Mouse (Mus musculus) heart, embryonic 10.5 days (tissue): ENCODE results near the gene F13b. TPM values are rescaled to one million over a fixed set of nuclear protein-coding genes. Genes with fewer than 3 reads are reported as not detected.
A peak's percentile ranks its signal among the peaks of the same experiment; 100 is the strongest.

Experiments used
- DNase-seq: peaks from one replicate; pipeline ENCODE4 v3.0.0-alpha.2; 2017; ENCODE audit warnings: low spot score
- H3K27ac ChIP-seq: fragments of 300-500 bp; sonication (generic); 2 replicates; pipeline ENCODE4 v1.5.1; 2016; ENCODE audit warnings: mild to moderate bottlenecking
- H3K27me3 ChIP-seq: fragments of 300-500 bp; sonication (generic); 2 replicates; pipeline ENCODE4 v1.6.1; 2016; ENCODE audit warnings: mild to moderate bottlenecking; ENCODE audit not compliant: poor library complexity, insufficient read depth, severe bottlenecking
- H3K36me3 ChIP-seq: fragments of 300-500 bp; sonication (generic); 2 replicates; pipeline ENCODE4 v1.6.1; 2016; ENCODE audit warnings: mild to moderate bottlenecking, moderate library complexity
- H3K4me1 ChIP-seq: fragments of 300-500 bp; sonication (generic); 2 replicates; pipeline ENCODE4 v1.6.1; 2016; ENCODE audit warnings: mild to moderate bottlenecking
- H3K4me3 ChIP-seq: fragments of 300-500 bp; sonication (generic); 2 replicates; pipeline ENCODE4 v1.5.1; 2016; ENCODE audit warnings: mild to moderate bottlenecking, moderate library complexity
- H3K9me3 ChIP-seq: fragments of 300-500 bp; sonication (generic); 2 replicates; pipeline ENCODE4 v1.6.1; 2016; ENCODE audit warnings: mild to moderate bottlenecking, moderate library complexity
- WGBS: fragments of 180-500 bp; shearing (Covaris S2); methylation state at CpG from one replicate; pipeline ENCODE4 v1.1.7; 2016; 5-methylcytosine and 5-hydroxymethylcytosine counted together
- polyA plus RNA-seq: library from polyadenylated mRNA; unstranded; fragments of >200 nt; fragmentation: Nextera tagmentation; extraction: Ambion mirVana; gene quantifications from 2 replicates; pipeline ENCODE4 v1.2.1, GENCODE M21; 2016

Gene F13b
- not detected in 2 replicates for polyA plus RNA-seq

DNA sequence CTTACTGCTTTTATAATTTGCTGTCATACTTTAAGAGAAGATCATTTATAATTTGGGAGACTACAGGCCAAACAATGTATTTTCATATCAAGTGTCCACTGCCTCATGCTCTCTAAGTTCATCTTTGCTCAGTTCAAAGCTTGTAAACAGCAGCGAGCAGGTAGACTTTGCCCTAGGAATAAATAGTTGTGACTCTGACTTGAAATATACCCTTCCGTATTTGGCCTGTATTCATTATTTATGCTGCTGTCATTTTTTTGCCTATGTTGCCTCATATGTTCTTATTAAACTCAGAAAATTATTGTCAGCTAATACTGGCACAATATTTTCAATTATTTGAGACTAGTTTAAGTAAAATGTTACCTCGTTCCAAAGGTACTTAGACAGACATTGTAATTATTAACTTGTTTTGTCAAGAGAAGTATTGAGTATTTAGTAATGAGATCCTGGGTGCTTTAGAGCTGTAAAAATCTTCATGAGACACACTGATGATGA, at the start of gene F13b:
F13b (plus strand) TSS at position 445 of the 495 bp plus-strand sequence.
- no peaks in the 10 kb centered on the region for H3K27me3 ChIP-seq
- H3K4me3 ChIP-seq: no peak within 1 kb of the TSS
- no peaks in the 10 kb centered on the region for H3K36me3 ChIP-seq
- no peak within 1 kb of the TSS for H3K27ac ChIP-seq
- no peaks in the 10 kb centered on the region for H3K4me1 ChIP-seq
- H3K9me3 ChIP-seq: no peaks in the 10 kb centered on the region
- WGBS: 89% methylated on average over 3 of the region's 3 CpGs
- no peak for DNase-seq

DNA sequence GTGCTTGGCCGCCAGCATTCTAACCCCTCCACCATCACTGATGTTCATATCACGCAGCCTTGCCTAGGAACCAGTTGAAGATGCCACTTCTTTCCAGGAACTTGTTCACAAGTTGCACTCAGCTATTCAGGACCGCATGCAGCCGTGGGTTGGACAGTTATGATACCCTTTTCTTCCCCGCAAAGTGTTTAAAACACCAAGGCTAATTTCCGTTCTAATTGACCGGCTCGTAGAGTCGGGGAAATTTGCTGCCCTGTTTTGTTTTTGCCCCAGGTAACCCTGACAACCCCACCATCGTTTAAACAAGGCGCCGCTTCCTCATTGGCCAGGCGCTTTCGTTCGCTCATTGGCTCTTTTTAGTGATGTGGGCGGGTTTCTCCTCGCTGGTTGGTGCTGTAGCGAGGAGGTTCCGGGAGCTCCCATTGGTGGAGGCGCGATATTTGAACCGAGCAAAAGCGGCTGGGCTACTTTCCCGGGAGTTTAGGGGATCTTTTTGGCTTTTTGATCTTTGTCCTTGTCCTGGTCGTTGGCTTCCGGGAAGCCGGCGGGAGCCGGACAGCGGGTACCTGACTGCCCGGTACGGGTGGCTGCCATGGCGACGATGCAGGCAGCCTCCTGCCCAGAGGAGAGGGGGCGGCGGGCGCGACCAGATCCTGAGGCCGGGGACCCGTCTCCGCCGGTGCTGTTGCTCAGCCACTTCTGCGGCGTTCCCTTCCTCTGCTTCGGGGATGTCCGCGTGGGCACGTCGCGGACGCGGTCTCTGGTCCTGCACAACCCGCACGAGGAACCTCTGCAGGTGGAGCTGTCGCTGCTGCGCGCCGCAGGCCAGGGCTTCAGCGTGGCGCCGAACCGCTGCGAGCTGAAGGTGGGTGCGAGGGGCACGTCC, 46.9 kb upstream of the F13b start, which contains the start of gene Aspm:
Aspm (plus strand) TSS at position 433 of the 886 bp plus-strand sequence.
- WGBS: under 1% methylated on average over 64 of the region's 65 CpGs

DNA sequence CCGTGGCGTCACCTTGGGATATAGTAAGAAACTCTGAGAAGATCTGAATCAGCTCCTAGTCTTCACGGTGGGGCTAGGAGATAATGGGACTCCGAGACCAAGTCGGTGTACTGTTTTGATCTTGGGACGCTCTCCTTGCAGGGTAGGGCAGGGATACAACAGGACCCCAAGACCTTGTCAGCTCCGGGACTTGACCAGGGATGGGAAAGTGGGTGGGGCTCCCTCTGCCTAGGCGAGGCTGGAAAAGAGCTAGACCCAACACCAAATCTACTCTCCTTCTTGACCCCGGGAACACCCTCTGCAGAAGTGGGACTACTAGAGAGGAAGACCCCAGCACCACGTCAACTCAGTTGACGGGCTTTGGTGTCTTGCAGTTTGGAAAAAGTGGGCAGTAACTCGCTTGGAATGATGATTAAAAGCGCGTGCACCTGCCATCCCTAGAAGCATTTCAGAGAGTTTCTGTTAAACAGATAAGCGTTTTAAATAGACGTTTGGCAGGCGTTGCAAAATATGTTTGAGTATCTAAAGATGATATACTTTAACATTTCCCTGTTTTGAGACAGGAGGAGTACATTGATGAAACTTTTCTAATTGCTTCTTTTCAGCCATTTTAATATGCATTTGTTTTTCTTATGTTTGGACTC, 46.2 kb upstream of the F13b start:
- peaks cover 7% of the 10 kb centered on the region; the same call in 1 of the 2 replicates for H3K4me1 ChIP-seq
- H3K36me3 ChIP-seq: peaks cover 20% of the 10 kb centered on the region; the same call in 1 of the 2 replicates
- DNase-seq: no peak
- peak overlapping the region; percentile 94 for H3K4me3 ChIP-seq
- H3K9me3 ChIP-seq: no peaks in the 10 kb centered on the region
- H3K27ac ChIP-seq: peak overlapping the region; percentile 94
- 3% methylated on average over 17 of the region's 17 CpGs for WGBS
- no peaks in the 10 kb centered on the region for H3K27me3 ChIP-seq

More for the DNA sequence above, 46.9 kb upstream of the F13b start, which contains the start of gene Aspm:
- no peaks in the 10 kb centered on the region for H3K27me3 ChIP-seq
- DNase-seq: peak; percentile 98
- H3K27ac ChIP-seq: peak within 1 kb of the TSS; percentile 94
- H3K4me3 ChIP-seq: peak within 1 kb of the TSS; percentile 94
- H3K36me3 ChIP-seq: peaks cover 20% of the 10 kb centered on the region; the same call in 1 of the 2 replicates
- peaks cover 7% of the 10 kb centered on the region; the same call in 1 of the 2 replicates for H3K4me1 ChIP-seq
- H3K9me3 ChIP-seq: no peaks in the 10 kb centered on the region

DNA sequence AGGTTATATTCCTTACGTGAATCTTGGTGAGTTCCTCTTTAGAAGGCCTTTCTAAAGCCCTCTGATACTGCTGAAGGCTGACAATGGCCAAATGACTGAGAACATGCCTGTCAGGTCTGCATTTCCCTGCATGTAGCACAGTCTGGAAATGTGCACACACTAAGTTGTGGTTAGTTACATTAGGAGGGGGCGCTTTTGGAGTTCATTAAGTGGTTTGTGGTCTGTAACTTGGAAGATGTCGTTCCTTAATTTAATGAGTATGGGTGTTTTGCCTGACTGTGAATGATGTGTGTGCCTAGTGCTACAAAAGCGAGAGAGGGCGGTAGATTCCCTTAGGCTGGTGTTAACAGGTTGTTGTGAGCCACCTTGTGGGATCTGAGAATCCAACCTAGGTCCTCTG, 40.7 kb upstream of the F13b start:
- H3K27ac ChIP-seq: no peak overlapping the region
- H3K9me3 ChIP-seq: no peaks in the 10 kb centered on the region
- no peak overlapping the region for H3K4me3 ChIP-seq
- no peaks in the 10 kb centered on the region for H3K27me3 ChIP-seq
- no peaks in the 10 kb centered on the region for H3K4me1 ChIP-seq
- WGBS: 90% methylated on average over 5 of the region's 5 CpGs
- DNase-seq: no peak
- H3K36me3 ChIP-seq: peaks cover 71% of the 10 kb centered on the region

DNA sequence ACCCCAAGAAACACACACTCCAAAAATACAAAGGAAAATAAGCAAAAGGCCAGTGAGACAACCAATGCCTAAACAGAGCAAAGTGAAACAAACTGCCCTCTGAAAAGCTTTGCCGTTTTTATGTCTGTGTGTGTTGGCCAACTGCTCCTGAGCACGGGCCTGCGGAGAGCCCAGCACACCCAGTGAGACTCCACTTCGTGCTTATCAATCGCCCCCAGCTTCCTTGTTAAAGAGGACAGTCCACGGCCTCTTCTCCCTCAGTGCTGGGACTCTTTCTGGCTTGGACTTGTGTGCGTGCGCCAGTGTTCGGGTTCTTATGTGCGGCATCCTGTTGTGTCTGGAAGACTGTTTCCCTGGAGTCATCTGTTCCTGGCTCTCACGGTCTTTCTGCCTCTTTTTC, 35.6 kb upstream of the F13b start:
- Histone ChIP-seq H3K27me3 (no peaks in the 10 kb centered on the region), H3K4me1 (no peaks in the 10 kb centered on the region), H3K9me3 (no peaks in the 10 kb centered on the region), H3K4me3 (no peak overlapping the region), H3K36me3 (peaks cover 89% of the 10 kb centered on the region), H3K27ac (no peak overlapping the region)
- 84% methylated on average over 11 of the region's 11 CpGs for WGBS
- DNase-seq: no peak

DNA sequence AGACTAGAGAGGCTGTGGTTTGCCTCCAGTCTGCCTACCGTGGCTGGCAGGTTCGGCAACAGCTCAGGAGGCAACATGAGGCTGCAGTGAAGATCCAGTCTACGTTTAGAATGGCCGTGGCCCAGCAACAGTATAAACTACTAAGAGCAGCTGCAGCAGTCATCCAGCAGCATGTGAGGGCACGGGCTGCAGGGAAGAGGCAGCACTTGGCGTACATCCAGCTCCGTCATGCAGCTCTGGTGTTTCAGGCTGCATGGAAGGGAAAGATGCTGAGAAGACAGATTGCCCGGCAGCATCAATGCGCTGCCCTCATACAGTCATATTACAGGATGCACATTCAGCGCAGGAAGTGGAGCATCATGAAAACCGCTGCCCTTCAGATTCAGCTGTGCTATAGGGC, 22.6 kb upstream of the F13b start:
- peaks cover 87% of the 10 kb centered on the region for H3K36me3 ChIP-seq
- 96% methylated on average over 11 of the region's 11 CpGs for WGBS
- H3K27me3 ChIP-seq: no peaks in the 10 kb centered on the region
- no peaks in the 10 kb centered on the region for H3K4me1 ChIP-seq
- no peak for DNase-seq
- no peak overlapping the region for H3K4me3 ChIP-seq
- no peak overlapping the region for H3K27ac ChIP-seq
- no peaks in the 10 kb centered on the region for H3K9me3 ChIP-seq

DNA sequence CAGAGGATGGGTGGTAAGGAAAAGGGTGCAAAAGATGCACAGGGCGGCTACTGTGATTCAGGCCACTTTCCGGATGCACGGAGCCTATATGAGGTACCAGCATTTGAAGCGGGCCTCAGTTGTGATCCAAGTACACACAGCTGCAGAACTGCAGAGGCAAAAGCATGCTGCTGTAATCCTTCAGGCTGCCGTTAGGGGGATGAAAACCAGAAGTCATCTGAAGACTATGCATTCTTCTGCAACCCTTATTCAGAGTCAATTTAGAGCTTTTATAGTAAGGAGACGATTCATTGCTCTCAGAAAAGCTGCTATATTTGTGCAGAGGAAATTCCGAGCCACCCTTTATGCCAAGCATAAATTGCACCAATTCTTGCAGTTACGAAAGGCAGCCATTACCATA, 21.3 kb upstream of the F13b start:
- H3K4me1 ChIP-seq: no peaks in the 10 kb centered on the region
- no peak overlapping the region for H3K27ac ChIP-seq
- H3K4me3 ChIP-seq: no peak overlapping the region
- no peak for DNase-seq
- H3K27me3 ChIP-seq: no peaks in the 10 kb centered on the region
- WGBS: 91% methylated on average over 8 of the region's 8 CpGs
- H3K36me3 ChIP-seq: peaks cover 87% of the 10 kb centered on the region
- H3K9me3 ChIP-seq: no peaks in the 10 kb centered on the region

DNA sequence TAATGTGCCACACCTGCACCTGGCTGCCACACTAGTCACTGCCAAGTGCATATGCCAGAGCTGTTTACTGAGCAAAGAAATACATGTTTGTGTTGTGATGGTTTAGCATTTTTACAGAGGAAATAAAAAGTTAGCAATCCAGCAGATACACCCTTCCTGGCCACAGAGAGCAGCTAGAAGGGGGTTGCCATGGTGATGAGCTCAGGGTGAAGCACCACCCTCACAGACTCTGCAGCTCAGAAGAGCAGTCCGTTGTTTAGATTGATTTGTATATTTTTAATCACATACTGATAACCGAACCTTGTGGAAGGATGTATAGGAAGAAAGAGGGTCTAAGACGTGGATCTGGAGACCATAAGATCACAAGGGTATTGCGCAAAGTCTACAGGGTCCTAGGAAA, 20.4 kb upstream of the F13b start:
- H3K36me3 ChIP-seq: peaks cover 87% of the 10 kb centered on the region
- WGBS: 88% methylated on average over 4 of the region's 4 CpGs

DNA sequence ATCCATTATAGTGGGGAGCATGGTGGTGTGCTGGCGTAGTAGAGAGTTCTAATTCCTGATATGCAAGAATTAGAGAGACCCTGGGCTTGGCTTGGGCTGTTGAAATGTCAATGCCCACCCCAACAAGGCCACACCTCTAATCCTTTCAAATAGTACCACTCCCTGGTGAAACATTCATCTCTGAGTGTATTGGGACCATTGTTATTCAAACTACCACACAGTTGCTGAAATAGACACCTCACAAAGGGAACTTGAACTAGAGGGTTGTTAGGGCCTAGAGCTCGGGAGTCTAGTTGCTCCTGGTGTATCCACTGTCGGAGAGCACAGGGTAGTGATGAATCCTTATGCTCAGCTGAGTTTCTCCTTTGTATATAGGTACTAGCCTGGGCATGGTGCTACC, 6.9 kb upstream of the F13b start:
- DNase-seq: no peak
- WGBS: 91% methylated on average over 3 of the region's 3 CpGs
- no peak overlapping the region for H3K4me3 ChIP-seq

More for the DNA sequence above, 20.4 kb upstream of the F13b start:
- no peak overlapping the region for H3K27ac ChIP-seq
- no peak for DNase-seq
- H3K4me1 ChIP-seq: no peaks in the 10 kb centered on the region
- no peak overlapping the region for H3K4me3 ChIP-seq
- no peaks in the 10 kb centered on the region for H3K9me3 ChIP-seq
- no peaks in the 10 kb centered on the region for H3K27me3 ChIP-seq

DNA sequence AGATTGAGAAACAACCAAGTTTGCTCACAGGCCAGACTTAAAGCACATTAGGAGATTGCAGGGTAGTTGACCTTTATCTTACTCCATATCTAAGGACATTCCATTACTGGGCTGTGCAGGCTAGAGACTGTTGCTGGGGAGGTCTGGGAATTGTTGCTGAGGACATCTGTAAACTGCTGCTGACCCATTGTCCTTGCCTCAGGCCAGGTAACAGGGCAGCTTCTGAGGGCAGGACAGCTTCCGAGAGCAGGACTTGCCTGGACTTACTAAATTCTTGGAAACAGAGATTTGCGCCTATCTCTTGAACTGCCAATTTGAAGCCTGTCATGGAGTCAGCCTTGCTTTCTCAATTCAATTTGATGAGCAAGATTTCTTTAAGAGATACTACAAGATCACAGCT, 6.1 kb upstream of the F13b start:
- no peaks in the 10 kb centered on the region for H3K27me3 ChIP-seq
- no peak overlapping the region for H3K27ac ChIP-seq
- 83% methylated on average over 2 of the region's 2 CpGs for WGBS
- H3K4me3 ChIP-seq: no peak overlapping the region
- DNase-seq: no peak
- H3K4me1 ChIP-seq: no peaks in the 10 kb centered on the region
- peaks cover 45% of the 10 kb centered on the region for H3K36me3 ChIP-seq
- H3K9me3 ChIP-seq: no peaks in the 10 kb centered on the region

More for the DNA sequence above, 6.9 kb upstream of the F13b start:
- Histone ChIP-seq H3K4me1 (no peaks in the 10 kb centered on the region), H3K36me3 (peaks cover 52% of the 10 kb centered on the region), H3K27me3 (no peaks in the 10 kb centered on the region), H3K27ac (no peak overlapping the region), H3K9me3 (no peaks in the 10 kb centered on the region)

DNA sequence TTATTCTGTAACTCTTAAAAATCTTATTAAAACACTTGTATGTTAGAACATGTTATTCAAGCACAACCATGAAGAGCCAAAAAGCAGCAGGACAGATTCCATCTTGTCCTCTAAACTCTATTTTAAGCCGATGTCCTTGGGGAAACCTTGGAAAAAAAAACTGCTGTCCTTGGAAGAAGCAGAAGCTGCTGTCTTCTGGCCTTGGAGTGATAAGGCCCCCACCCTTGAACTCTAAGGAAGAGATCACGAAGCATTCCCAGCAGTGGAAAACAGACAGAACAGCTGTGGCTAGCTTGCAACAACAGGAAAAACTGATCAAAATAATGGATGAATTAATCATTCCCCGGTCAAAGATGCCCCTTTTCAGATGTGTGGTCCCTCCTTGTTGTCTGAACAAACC, 5.3 kb upstream of the F13b start:
- no peak for DNase-seq
- H3K27me3 ChIP-seq: no peaks in the 10 kb centered on the region
- no peaks in the 10 kb centered on the region for H3K4me1 ChIP-seq
- no peak overlapping the region for H3K27ac ChIP-seq
- 76% methylated on average over 3 of the region's 3 CpGs for WGBS
- peaks cover 37% of the 10 kb centered on the region for H3K36me3 ChIP-seq
- no peak overlapping the region for H3K4me3 ChIP-seq
- H3K9me3 ChIP-seq: no peaks in the 10 kb centered on the region

DNA sequence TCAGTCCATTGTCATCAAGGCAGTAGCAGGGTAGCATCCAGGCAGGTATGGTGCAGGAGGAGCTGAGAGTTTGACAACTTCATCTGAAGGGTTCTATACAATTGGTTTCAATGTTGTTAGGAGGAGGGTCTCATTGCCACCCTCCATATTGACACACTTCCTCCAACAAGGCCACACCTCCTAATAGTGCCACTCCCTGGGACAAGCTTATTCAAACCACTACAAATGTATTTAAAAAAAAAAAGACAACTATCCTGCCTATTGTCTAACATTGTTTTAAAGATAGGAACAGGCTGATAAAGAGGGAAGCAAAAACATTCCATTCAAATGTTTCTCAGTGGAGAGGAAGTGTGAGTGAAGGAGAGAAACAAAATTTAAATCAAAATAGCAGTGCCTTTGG, 1.8 kb upstream of the F13b start:
- Histone ChIP-seq H3K4me1 (no peaks in the 10 kb centered on the region), H3K4me3 (no peak overlapping the region), H3K9me3 (no peaks in the 10 kb centered on the region), H3K27me3 (no peaks in the 10 kb centered on the region), H3K27ac (no peak overlapping the region), H3K36me3 (peaks cover 5% of the 10 kb centered on the region)
- no peak for DNase-seq

DNA sequence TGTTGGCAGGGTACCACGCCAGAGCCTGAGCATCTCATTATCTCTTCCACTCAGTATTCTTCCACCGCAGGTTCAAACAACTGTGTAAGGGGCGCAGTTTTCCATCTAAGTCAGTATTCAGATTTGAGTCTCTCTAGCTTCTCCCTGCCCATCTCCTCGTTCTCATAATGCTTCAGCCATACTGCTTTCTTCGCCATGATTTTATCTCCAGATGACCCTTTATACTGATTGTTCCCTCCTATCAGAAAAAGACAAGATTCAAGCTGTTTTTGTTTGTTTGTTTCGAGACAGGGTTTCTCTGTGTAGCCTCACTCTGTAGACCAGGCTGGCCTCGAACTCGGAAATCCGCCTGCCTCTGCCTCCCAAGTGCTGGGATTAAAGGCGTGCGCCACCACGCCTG, 13.1 kb downstream of the F13b start:
- 88% methylated on average over 12 of the region's 12 CpGs for WGBS
- H3K27me3 ChIP-seq: no peaks in the 10 kb centered on the region
- DNase-seq: no peak
- H3K9me3 ChIP-seq: no peaks in the 10 kb centered on the region
- no peaks in the 10 kb centered on the region for H3K4me1 ChIP-seq
- no peak overlapping the region for H3K4me3 ChIP-seq
- H3K36me3 ChIP-seq: no peaks in the 10 kb centered on the region
- H3K27ac ChIP-seq: no peak overlapping the region
